Mouse (Mus musculus) limb, embryonic 14.5 days (tissue): ENCODE results near the gene Serpinh1. TPM values are rescaled to one million over a fixed set of nuclear protein-coding genes. Genes with fewer than 3 reads are reported as not detected.

Experiments used
- ATAC-seq: fragments of 200-750 bp; cut with Nextera tagmentation; 2 replicates; pipeline ENCODE4 v1.8.0; 2017; ENCODE audit warnings: low read depth, moderate number of reproducible peaks, moderate TSS enrichment; ENCODE audit not compliant: low FRiP score
- DNase-seq: peaks from one replicate; pipeline ENCODE4 v3.0.0-alpha.2; 2015; ENCODE audit warnings: low spot score
- H3K27ac ChIP-seq: fragments of 300-500 bp; sonication (generic); replicated peaks from 2 replicates; pipeline ENCODE4 v1.5.1; 2014; ENCODE audit warnings: low read depth, mild to moderate bottlenecking, low read length, moderate library complexity, mixed read lengths
- H3K27me3 ChIP-seq: fragments of 300-500 bp; sonication (generic); 2 replicates; pipeline ENCODE4 v1.6.1; 2014; ENCODE audit warnings: low read length, mixed read lengths; ENCODE audit not compliant: control insufficient read depth, insufficient read depth
- H3K36me3 ChIP-seq: fragments of 300-500 bp; sonication (generic); 2 replicates; pipeline ENCODE4 v1.6.1; 2014; ENCODE audit warnings: mild to moderate bottlenecking, low read length, moderate library complexity, mixed read lengths; ENCODE audit not compliant: control insufficient read depth, insufficient read depth
- H3K4me1 ChIP-seq: fragments of 300-500 bp; sonication (generic); 2 replicates; pipeline ENCODE4 v1.6.1; 2014; ENCODE audit warnings: antibody characterized with exemption, low read length, mixed read lengths; ENCODE audit not compliant: control insufficient read depth, insufficient read depth
- H3K4me2 ChIP-seq: fragments of 300-500 bp; sonication (generic); replicated peaks from 2 replicates; pipeline ENCODE4 v1.6.1; 2014; ENCODE audit warnings: low read depth, mild to moderate bottlenecking, low read length, moderate library complexity; ENCODE audit not compliant: severe bottlenecking
- H3K4me3 ChIP-seq: fragments of 300-500 bp; sonication (generic); replicated peaks from 2 replicates; pipeline ENCODE4 v1.5.1; 2014; ENCODE audit warnings: low read length
- H3K9ac ChIP-seq: fragments of 300-500 bp; sonication (generic); 2 replicates; pipeline ENCODE4 v1.6.1; 2014; ENCODE audit warnings: mild to moderate bottlenecking, low read depth, low read length, moderate library complexity; ENCODE audit not compliant: severe bottlenecking
- H3K9me3 ChIP-seq: fragments of 300-500 bp; sonication (generic); 2 replicates; pipeline ENCODE4 v1.6.1; 2016; ENCODE audit warnings: low read length; ENCODE audit not compliant: control insufficient read depth
- POLR2A ChIP-seq: fragments of 200-500 bp; IDR thresholded peaks from 2 replicates; pipeline ENCODE4 v1.8.0; 2012; ENCODE audit warnings: inconsistent platforms, mild to moderate bottlenecking, moderate library complexity, borderline replicate concordance; ENCODE audit not compliant: insufficient read depth, insufficient read length; ENCODE audit errors: extremely low read depth
- WGBS: fragments of 180-500 bp; shearing (Covaris S2); extraction: QIAGEN DNeasy Blood & Tissue Kit; methylation state at CpG from one replicate; pipeline ENCODE4 v1.1.7; 2014; 5-methylcytosine and 5-hydroxymethylcytosine counted together
- polyA plus RNA-seq, 2 experiments: library from polyadenylated mRNA; depleted of rRNA in 1 of 2; stranded (reverse) in 1 of 2; unstranded in 1 of 2; fragments of >200 nt; fragmentation: Nextera tagmentation in 1 of 2; extraction: Ambion mirVana in 1 of 2; gene quantifications; 2 replicates each; pipeline versions ENCODE4 v1.2.1 to v1.2.3; 2012 to 2014

Gene Serpinh1
- polyA plus RNA-seq, 2 experiments = 790 to 1,525 TPM

DNA sequence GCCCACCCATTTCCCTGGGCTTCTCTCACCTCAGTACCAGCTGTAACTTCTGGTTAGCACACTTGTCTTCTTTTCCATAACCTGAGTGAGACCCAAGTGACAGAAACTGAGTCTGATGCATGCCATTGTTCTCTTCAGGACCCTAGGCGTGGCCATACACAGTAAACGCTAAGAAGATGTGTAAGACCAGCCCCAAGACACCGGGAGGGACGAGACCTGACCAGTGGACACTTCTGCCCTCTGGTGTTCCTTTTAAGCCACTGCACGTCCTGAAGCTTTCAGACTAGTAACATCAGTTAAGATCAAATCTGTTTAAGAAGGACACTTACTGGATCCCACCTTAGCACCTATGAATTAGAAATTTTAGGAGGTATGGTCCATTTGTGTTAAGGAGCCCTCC is 12.0 kb upstream of the Serpinh1 start:
- peak; percentile 89 for DNase-seq
- TF ChIP-seq POLR2A = no peak
- H3K36me3 ChIP-seq = no peaks in the 10 kb centered on the region
- H3K4me1 ChIP-seq = peaks cover 16% of the 10 kb centered on the region
- no peak overlapping the region for H3K9ac ChIP-seq
- no peak overlapping the region for H3K4me2 ChIP-seq
- H3K4me3 ChIP-seq = no peak overlapping the region
- under 1% methylated on average over 5 of the region's 5 CpGs for WGBS
- no peaks in the 10 kb centered on the region for H3K9me3 ChIP-seq
- no peak overlapping the region for H3K27ac ChIP-seq
- H3K27me3 ChIP-seq = no peaks in the 10 kb centered on the region
- no peak for ATAC-seq

DNA sequence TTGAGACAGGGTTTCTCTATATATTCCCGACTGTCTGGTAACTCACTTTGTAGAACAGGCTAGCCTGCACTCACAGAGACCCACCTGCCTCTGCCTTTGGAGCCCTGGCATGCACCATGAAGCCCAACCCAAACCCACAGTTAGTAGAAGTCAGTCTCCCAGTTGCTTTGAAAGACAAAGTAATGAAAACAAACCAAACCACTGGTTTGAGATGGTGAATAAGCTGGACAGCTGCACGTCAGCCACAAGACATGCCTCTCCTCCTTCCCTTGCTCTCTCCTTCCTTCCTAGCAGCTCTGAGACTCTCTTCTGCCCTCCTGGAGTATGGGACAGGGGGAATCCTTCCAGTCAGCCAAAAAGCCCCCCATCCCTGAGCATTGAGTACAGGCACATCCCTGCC is 9.1 kb upstream of the Serpinh1 start:
- no peak overlapping the region for H3K4me3 ChIP-seq
- peaks cover 32% of the 10 kb centered on the region for H3K4me1 ChIP-seq
- TF ChIP-seq POLR2A = no peak
- no peak overlapping the region for H3K4me2 ChIP-seq
- DNase-seq = no peak
- H3K36me3 ChIP-seq = no peaks in the 10 kb centered on the region
- no peaks in the 10 kb centered on the region for H3K27me3 ChIP-seq
- no peak for ATAC-seq
- no peak overlapping the region for H3K9ac ChIP-seq
- H3K27ac ChIP-seq = no peak overlapping the region
- WGBS = 95% methylated on average over 2 of the region's 2 CpGs
- H3K9me3 ChIP-seq = no peaks in the 10 kb centered on the region

DNA sequence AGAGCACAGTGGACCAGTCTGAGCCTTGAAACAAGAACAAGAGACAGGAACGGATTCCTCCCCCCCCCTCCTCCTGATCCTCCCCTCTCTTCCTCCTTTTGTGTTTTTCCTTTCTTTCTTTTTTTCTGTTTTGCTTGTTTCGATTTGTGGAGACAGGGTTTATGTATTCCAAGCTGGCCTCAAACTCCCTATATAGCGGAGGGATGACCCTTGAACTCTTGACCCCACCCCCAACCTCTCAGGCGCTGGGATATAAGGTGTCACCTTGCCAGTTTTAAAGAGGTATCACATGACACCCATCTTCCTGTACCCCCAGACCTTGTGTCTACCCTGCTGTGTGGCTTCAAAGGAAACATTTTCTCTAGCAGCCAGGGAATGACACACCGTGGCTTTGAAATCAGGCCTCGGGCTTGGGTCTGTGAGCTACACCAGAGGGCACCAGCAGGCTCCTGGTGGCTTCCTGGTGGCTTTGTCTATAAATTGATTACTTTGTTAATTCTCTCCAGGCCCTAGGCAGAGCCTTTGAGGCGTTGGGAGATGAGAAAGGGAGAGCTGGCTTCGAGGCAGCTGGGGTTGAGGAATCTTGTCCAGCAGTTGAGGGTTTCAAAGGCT is 7.9 kb upstream of the Serpinh1 start:
- Histone ChIP-seq H3K27ac (peak overlapping the region; percentile 89), H3K9ac (peak overlapping the region; percentile 26; the same call in 1 of the 2 replicates), H3K4me2 (peak overlapping the region; percentile 37), H3K9me3 (no peaks in the 10 kb centered on the region), H3K4me1 (peaks cover 44% of the 10 kb centered on the region), H3K36me3 (no peaks in the 10 kb centered on the region), H3K4me3 (peak overlapping the region; percentile 9; the same call in 1 of the 2 replicates), H3K27me3 (no peaks in the 10 kb centered on the region)
- DNase-seq (no peak), ATAC-seq (no peak)
- TF ChIP-seq POLR2A = no peak
- 11% methylated on average over 8 of the region's 8 CpGs for WGBS

DNA sequence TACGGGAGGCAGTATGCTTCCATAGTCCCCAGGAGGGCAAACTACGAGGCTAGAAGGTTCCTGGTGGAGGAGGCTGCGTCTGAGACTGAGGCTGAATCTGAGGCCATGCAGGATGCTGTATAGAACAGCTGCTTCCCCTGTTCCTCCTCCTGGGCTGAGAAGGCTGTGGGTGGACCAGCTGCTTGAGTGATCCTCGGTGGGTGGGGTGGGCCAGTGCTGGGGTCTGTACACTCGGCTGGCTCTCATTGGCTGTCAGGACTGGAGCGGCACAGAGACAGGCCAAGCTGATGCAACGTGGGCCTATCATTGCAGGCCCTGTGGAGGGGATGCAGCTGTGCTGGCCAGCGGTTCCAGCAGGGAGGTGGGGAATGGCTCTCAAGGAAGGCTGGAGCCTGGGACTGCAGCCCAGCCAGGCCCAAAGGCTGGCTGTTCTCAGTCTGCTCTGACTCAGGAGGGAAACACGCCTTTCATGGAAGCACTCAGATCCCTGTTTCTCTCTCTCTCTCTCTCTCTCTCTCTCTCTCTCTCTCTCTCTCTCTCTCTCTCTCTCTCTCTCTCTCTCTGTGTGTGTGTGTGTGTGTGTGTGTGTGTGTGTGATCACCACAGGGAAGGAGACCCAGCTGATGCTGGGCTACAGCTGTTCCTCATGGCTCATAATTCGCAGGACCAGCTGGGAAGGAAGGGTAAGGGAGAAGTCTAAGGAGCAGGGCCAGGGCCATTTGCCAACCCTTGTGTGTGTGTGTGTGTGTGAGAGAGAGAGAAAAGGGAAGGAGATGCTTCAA is 7.2 kb upstream of the Serpinh1 start:
- H3K4me1 ChIP-seq = peaks cover 51% of the 10 kb centered on the region
- H3K9ac ChIP-seq = peak overlapping the region; percentile 26; the same call in 1 of the 2 replicates
- H3K4me3 ChIP-seq = peak overlapping the region; percentile 9; the same call in 1 of the 2 replicates
- peak overlapping the region; percentile 89 for H3K27ac ChIP-seq
- peak; percentile 75; the same call in 1 of the 2 replicates for TF ChIP-seq POLR2A
- H3K27me3 ChIP-seq = no peaks in the 10 kb centered on the region
- DNase-seq = peak; percentile 97
- 4% methylated on average over 10 of the region's 10 CpGs for WGBS
- H3K4me2 ChIP-seq = peak overlapping the region; percentile 37
- ATAC-seq = peak; percentile 98
- no peaks in the 10 kb centered on the region for H3K9me3 ChIP-seq
- H3K36me3 ChIP-seq = no peaks in the 10 kb centered on the region

DNA sequence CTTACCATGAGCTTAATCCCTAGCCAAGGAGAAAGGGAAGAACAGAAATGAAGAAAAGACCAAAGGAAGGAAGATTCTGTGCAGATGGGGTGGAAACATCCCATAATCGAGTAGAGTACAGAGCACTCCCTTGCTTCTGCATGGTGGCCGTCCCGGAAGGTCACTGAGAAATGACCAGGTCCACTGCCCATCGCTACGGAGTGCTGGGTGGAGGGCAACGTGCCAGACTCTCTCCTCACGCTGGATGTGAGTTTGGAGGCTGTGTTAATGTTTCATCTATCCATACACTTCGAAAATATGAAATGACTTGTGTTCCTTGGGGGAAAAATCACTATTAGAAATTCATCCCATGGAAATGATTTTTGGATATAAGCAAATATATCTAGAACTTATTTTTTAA is 5.3 kb upstream of the Serpinh1 start:
- H3K27ac ChIP-seq = no peak overlapping the region
- ATAC-seq = no peak
- H3K4me1 ChIP-seq = peaks cover 65% of the 10 kb centered on the region
- H3K4me3 ChIP-seq = no peak overlapping the region
- TF ChIP-seq POLR2A = no peak
- no peaks in the 10 kb centered on the region for H3K27me3 ChIP-seq
- no peaks in the 10 kb centered on the region for H3K36me3 ChIP-seq
- 84% methylated on average over 8 of the region's 8 CpGs for WGBS
- H3K4me2 ChIP-seq = no peak overlapping the region
- no peak for DNase-seq
- H3K9me3 ChIP-seq = no peaks in the 10 kb centered on the region
- no peak overlapping the region for H3K9ac ChIP-seq
